Mouse (Mus musculus) cortical plate, adult 2 months (tissue): ENCODE results near the gene Wtap. TPM values are rescaled to one million over a fixed set of nuclear protein-coding genes. Genes with fewer than 3 reads are reported as not detected.
"Not testable (repeated sequence)": the region's sequence is repeated elsewhere in the genome, so short reads cannot be mapped to it uniquely, and the experiment has no call there.

Experiments used
- H3K27ac ChIP-seq: fragments of 200-500 bp; 2 replicates; pipeline ENCODE4 v1.5.1; 2012; ENCODE audit warnings: low read length, control low read depth, inconsistent platforms; ENCODE audit not compliant: insufficient read depth
- H3K4me1 ChIP-seq: fragments of 200-500 bp; 2 replicates; pipeline ENCODE4 v1.6.1; 2011; ENCODE audit warnings: low read length; ENCODE audit not compliant: control insufficient read depth, insufficient read depth
- H3K4me3 ChIP-seq: fragments of 200-500 bp; 2 replicates; pipeline ENCODE4 v1.5.1; 2011; ENCODE audit warnings: mild to moderate bottlenecking, low read length, control low read depth; ENCODE audit not compliant: insufficient read depth
- CTCF ChIP-seq: fragments of 200-500 bp; IDR thresholded peaks from 2 replicates; pipeline ENCODE4 v1.5.1; 2011; ENCODE audit warnings: mild to moderate bottlenecking, control low read depth, low read length; ENCODE audit not compliant: insufficient read depth; ENCODE audit errors: extremely low read depth
- POLR2A ChIP-seq: fragments of 200-500 bp; IDR thresholded peaks from 2 replicates; pipeline ENCODE4 v1.6.1; 2011; ENCODE audit warnings: mild to moderate bottlenecking, low read length, control low read depth; ENCODE audit not compliant: insufficient read depth; ENCODE audit errors: extremely low read depth
- polyA plus RNA-seq: library from polyadenylated mRNA; depleted of rRNA; stranded (reverse); fragments of >200 nt; gene quantifications from 2 replicates; pipeline ENCODE4 v1.2.3, GENCODE M21; 2012

The Wtap gene
- polyA plus RNA-seq, 1 experiment = 50.9 TPM

- Histone ChIP-seq H3K27ac (no peak overlapping the region), H3K4me3 (no peak overlapping the region), H3K4me1 (no peaks in the 10 kb centered on the region; the same call in 1 of the 2 replicates)
- TF ChIP-seq CTCF (no peak), POLR2A (no peak)
These were observed 20.1 kb downstream of the Wtap start for GRCm38 (mm10) chr17:12973851-12974250.

GRCm38 (mm10) chr17:12967173-12967572 lies 26.8 kb downstream of the Wtap start:
- TF ChIP-seq CTCF (no peak), POLR2A (no peak)
- no peak overlapping the region for H3K27ac ChIP-seq
- no peak overlapping the region for H3K4me3 ChIP-seq
- H3K4me1 ChIP-seq = no peaks in the 10 kb centered on the region; the same call in 1 of the 2 replicates

- no peak overlapping the region for H3K4me3 ChIP-seq
- TF ChIP-seq POLR2A (no peak), CTCF (no peak)
- H3K27ac ChIP-seq = no peak overlapping the region
- H3K4me1 ChIP-seq = no peaks in the 10 kb centered on the region; the same call in 1 of the 2 replicates
These were observed 30.5 kb downstream of the Wtap start for GRCm38 (mm10) chr17:12963476-12963875.

DNA sequence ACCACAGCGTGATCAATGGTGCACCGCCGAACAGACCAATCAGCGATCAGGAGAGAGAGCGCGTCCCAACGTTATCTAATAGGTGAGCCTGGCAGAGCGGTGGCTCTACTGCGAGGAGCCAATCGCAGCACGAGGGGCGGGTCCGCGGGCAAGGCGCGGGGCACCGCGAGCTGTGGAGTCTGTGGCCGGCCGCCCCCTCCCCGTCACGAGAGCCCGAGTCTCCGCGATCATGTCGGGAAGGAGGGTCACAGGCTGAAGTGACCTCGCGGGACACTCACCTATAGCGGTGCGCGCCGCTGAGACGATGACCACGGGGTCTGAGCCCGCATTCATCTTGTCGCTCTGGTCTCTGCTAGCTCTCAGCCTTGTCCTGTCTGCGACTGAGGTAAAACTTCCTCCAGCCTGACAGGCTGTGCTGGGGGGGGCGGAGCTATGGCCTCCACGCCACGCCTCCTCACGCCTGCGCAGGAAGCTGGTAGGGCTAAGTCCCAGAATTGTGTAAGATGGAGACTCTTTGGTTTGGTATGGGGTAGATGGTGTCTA lies 33.6 kb downstream of the Wtap start, which contains the start of gene Acat2:
Gene Acat2, minus strand, starts transcription at position 417 of the 543 bp plus-strand sequence.
- H3K27ac ChIP-seq = peak within 1 kb of the TSS; percentile 44
- TF ChIP-seq CTCF (no peak), POLR2A (peak; percentile 98)
- H3K4me1 ChIP-seq = no peaks in the 10 kb centered on the region
- peak within 1 kb of the TSS; percentile 62 for H3K4me3 ChIP-seq

DNA sequence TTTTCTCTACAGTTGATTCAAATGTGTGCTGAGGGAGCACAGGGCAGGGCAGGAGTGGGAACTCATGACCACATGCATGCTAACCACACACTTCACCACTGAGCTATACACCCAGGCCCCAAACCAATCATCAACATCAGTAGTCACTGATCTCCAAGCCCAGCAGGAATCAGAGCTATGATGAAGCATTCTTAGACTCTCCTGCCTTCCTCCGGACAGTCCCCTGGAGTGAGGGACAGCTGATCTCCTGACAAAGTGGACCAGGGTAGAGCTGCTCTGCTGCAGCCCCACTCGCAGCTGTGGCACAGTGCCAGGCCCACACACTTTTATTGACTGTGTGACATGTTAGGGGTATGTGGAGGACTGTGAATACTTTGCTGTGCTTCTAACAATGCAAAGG lies 34.6 kb downstream of the Wtap start:
- H3K27ac ChIP-seq, H3K4me1 ChIP-seq, H3K4me3 ChIP-seq: not testable (repeated sequence)

DNA sequence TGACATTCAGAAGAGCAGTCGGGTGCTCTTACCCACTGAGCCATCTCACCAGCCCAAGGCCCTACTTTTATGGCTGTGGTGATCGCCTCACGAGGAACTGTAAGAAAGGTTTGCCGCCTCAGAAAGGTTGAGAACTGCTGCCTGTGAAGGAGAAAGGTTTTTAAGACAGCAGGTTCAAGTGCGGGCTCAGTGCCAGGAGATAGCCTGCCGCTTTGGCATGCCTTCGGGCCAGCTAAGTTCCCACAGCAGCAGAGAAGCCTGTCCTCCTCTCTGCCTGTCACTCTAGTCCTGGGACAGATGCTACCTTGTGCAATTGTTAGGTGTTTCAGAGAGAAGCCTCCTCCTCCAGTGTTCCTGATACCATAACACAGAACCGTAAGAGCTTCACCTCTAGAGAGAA lies 37.3 kb downstream of the Wtap start:
- no peak overlapping the region for H3K27ac ChIP-seq
- no peak for TF ChIP-seq POLR2A
- TF ChIP-seq CTCF = no peak

GRCm38 (mm10) chr17:12949669-12950068 lies 44.3 kb downstream of the Wtap start:
- H3K27ac ChIP-seq = no peak overlapping the region
- H3K4me3 ChIP-seq = no peak overlapping the region
- TF ChIP-seq POLR2A (no peak), CTCF (no peak)
- H3K4me1 ChIP-seq = peaks cover 4% of the 10 kb centered on the region

More for the DNA sequence above, 37.3 kb downstream of the Wtap start:
- Histone ChIP-seq H3K4me1 (peaks cover 2% of the 10 kb centered on the region; the same call in 1 of the 2 replicates), H3K4me3 (no peak overlapping the region)

- no peak overlapping the region for H3K27ac ChIP-seq
- 0 out of 2 replicates have a peak, but pooled peaks cover 1% of the 10 kb centered on the region for H3K4me1 ChIP-seq
- no peak for TF ChIP-seq CTCF
- TF ChIP-seq POLR2A = no peak
- H3K4me3 ChIP-seq = no peak overlapping the region
These were observed 51.4 kb downstream of the Wtap start for GRCm38 (mm10) chr17:12942459-12943162.

DNA sequence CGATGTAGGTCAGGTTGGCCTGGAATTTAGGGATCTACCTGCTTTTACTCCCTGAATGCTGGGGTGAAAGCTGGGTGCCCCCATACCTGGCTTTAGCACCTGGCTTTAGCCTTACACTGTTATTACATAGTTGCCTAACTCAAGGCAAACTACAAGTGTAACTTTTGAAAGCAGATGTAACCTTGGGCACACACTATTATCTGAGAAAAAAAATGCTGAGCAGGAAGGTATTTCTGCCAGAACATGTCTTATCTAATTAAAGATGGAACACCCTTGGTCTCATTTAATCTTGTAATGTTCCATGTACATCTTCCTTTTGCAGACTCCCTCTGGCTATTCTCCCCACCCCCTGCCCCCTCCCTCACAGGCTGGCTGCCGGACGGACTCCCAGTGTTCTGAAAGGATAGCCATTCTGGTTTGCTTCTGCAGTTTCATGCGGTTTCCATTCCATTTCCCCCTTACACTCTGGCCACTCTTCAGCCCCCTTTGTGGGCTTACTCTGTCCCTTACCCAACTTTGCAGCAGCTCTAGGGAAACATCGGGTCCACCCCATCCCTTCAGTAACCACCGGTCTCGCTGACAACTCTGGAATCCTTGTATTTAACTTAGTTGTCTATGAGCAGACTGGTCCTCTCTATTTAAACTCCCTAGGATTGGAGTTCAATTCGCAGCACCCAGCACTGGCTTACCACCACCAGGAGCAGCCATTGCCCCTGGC lies 52.3 kb downstream of the Wtap start:
- Histone ChIP-seq H3K4me3 (no peak overlapping the region), H3K4me1 (0 out of 2 replicates have a peak, but pooled peaks cover 1% of the 10 kb centered on the region), H3K27ac (no peak overlapping the region)
- TF ChIP-seq CTCF (no peak), POLR2A (no peak)

- Histone ChIP-seq H3K4me3 (peak within 1 kb of the TSS; percentile 37), H3K27ac (no peak within 1 kb of the TSS), H3K4me1 (0 out of 2 replicates have a peak, but pooled peaks cover 1% of the 10 kb centered on the region)
- TF ChIP-seq CTCF = no peak
- no peak for TF ChIP-seq POLR2A
These were observed 53.7 kb downstream of the Wtap start, which contains the start of gene Acat3 for GRCm38 (mm10) chr17:12940151-12940805. Acat3 (minus strand) TSS chr17:12940600.

DNA sequence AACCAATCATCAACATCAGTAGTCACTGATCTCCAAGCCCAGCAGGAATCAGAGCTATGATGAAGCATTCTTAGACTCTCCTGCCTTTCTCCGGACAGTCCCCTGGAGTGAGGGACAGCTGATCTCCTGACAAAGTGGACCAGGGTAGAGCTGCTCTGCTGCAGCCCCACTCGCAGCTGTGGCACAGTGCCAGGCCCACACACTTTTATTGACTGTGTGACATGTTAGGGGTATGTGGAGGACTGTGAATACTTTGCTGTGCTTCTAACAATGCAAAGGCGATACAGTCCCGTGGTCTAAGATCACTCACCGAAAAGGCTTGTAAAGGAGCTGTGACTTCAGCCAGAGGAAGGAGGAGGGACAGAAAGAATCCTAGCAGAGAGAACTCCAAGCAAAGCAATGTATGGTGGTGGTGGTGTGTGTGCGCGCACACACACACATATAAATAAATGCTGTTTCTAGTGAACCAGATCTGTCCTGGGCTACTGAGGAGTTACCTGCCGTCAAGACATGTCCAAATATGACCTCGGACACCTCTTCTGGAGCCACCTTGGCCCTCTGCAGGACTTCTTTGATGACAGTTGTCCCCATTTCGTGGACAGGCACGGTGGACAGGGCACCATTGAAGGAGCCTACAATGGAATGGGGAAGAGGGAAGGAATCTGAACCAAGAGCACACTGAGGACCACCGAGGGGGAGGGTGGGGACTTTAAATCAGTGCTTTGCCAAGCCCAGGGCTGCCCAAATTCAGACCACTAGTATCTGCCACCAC lies 54.4 kb downstream of the Wtap start:
- H3K27ac ChIP-seq, H3K4me1 ChIP-seq: not testable (repeated sequence)
- peak overlapping the region; percentile 37; the same call in 1 of the 2 replicates for H3K4me3 ChIP-seq
